Mouse (Mus musculus) CH12.LX (cell line): ENCODE measurements around the gene Ank2.

Source experiments
- CHD2 ChIP-seq: IDR thresholded peaks from 2 replicates; pipeline ENCODE4 v1.6.1; 2011; ENCODE audit warnings: low read length, improper control_type of control experiment
- CTCF ChIP-seq, 2 experiments: IDR thresholded peaks in 1 of 2; conservative IDR thresholded peaks in 1 of 2; 2 replicates each; pipeline ENCODE4 v1.5.1; 2011 to 2012; ENCODE audit warnings: low read depth in 2 of 2, low read length in 2 of 2, improper control_type of control experiment in 1 of 2, inconsistent platforms in 1 of 2, mild to moderate bottlenecking in 1 of 2, moderate library complexity in 1 of 2
- ETS1 ChIP-seq: conservative IDR thresholded peaks from 2 replicates; pipeline ENCODE4 v1.6.1; 2012; ENCODE audit warnings: low read depth, mild to moderate bottlenecking, inconsistent platforms, low read length, improper control_type of control experiment, moderate library complexity
- GABPA ChIP-seq: IDR thresholded peaks from 2 replicates; pipeline ENCODE4 v1.6.1; 2012; ENCODE audit warnings: low read depth, low read length, improper control_type of control experiment, inconsistent platforms; ENCODE audit not compliant: insufficient replicate concordance
- MXI1 ChIP-seq: IDR thresholded peaks from 2 replicates; pipeline ENCODE4 v1.6.1; 2011; ENCODE audit warnings: mild to moderate bottlenecking, low read depth, low read length, improper control_type of control experiment
- POLR2A ChIP-seq: IDR thresholded peaks from 2 replicates; pipeline ENCODE4 v1.6.1; 2011; ENCODE audit warnings: low read depth, mild to moderate bottlenecking, improper control_type of control experiment, low read length
- TCF12 ChIP-seq: IDR thresholded peaks from 2 replicates; pipeline ENCODE4 v1.6.1; 2014; ENCODE audit warnings: low read depth, mild to moderate bottlenecking, inconsistent platforms, low read length, improper control_type of control experiment

GRCm38 (mm10) chr3:127131048-127131447 lies 368.1 kb downstream of the Ank2 start:
- TF ChIP-seq MXI1 (no peak), TCF12 (no peak), CTCF (conservative IDR thresholded peaks at IDR 0.05 in 1 of 2, IDR thresholded peaks at IDR 0.05 in 1 of 2; ENCODE audit: low read depth in 2 of 2, low read length in 2 of 2) (no peak), POLR2A (no peak), GABPA (no peak), CHD2 (no peak), ETS1 (no peak)
